Mouse (Mus musculus) ovary, postnatal 36 days (tissue): ENCODE data around the gene Calb2.

Experiments used
- DNase-seq: peaks from one replicate; pipeline ENCODE4 v3.0.0; 2022; ENCODE audit warnings: low spot score, mixed read lengths

Gene Calb2

GRCm38 (mm10) chr8:110168046-110168445 lies at the start of gene Calb2:
Gene Calb2 (minus strand): TSS chr8:110168210.
- peak; percentile 44 for DNase-seq

DNA sequence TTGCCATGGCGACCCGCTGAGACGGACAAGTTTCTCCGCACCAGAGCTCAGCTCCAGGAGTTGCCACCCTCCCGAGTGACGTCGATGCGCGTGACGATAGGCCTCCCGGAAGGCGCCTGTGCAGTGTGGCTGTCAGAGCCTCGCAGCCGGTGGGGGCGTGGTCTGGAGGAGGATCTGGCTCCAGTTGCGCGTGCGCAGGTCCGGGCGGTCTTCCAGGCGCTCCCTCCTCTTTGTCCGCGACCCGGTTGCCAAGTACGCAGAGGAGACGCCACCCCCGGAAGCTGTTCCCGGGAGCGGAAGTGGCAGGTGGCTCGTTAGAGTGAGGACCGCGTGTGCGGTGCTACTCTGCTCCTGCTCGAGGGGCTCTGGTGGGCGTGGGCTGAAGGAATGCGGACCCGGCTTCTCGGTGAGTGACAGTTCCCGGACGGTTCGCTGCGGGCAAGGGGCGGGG lies 49.7 kb upstream of the Calb2 start:
- DNase-seq = peak; percentile 100

- DNase-seq = no peak
Observed at GRCm38 (mm10) chr8:110217198-110217597, 49.2 kb upstream of the Calb2 start.

DNA sequence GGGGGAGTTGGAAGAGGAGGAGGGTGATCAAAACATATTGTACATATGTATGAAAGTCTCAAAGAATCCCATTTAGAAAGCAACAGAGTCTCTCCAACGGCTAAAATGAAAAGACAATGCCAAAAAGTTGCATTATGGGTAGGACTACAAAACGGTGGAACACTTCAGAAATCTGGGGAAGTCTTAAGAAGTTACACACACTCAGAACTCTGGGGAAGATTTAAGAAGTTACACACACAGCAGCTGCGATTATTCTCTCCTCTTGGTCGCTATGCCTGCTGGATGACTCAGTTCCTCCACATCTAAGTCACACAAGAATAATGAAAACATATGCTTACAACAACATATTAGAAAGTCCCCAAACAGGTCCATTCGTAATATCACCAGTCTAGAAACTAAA lies 48.2 kb upstream of the Calb2 start:
- DNase-seq = no peak

DNA sequence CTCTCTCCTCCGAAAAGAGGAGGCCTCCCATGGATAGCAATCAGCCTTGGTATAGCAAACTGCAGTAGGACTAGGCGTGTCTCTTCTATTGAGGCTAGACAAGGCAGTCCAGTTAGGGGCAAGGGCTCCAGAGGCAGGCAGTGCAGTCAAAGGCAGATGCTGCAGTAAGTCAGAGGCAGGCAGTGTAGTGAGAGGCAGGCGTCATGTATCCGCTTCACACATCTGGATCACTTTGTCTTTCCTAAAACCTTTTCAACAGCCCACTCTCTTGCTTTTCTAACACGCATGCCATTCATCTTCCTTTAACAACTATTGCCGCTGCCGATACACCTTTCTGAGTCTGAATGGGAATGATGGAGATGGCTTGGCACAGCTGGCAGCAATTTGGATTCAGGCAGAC lies 47.4 kb upstream of the Calb2 start, which contains the start of gene Cmtr2:
Gene Cmtr2 (plus strand): TSS at position 301 of the 400 bp plus-strand sequence.
- no peak for DNase-seq

- no peak for DNase-seq
Observed at GRCm38 (mm10) chr8:110201806-110202205, 33.8 kb upstream of the Calb2 start.

GRCm38 (mm10) chr8:110196678-110197077 lies 28.7 kb upstream of the Calb2 start:
- peak; percentile 70 for DNase-seq

DNA sequence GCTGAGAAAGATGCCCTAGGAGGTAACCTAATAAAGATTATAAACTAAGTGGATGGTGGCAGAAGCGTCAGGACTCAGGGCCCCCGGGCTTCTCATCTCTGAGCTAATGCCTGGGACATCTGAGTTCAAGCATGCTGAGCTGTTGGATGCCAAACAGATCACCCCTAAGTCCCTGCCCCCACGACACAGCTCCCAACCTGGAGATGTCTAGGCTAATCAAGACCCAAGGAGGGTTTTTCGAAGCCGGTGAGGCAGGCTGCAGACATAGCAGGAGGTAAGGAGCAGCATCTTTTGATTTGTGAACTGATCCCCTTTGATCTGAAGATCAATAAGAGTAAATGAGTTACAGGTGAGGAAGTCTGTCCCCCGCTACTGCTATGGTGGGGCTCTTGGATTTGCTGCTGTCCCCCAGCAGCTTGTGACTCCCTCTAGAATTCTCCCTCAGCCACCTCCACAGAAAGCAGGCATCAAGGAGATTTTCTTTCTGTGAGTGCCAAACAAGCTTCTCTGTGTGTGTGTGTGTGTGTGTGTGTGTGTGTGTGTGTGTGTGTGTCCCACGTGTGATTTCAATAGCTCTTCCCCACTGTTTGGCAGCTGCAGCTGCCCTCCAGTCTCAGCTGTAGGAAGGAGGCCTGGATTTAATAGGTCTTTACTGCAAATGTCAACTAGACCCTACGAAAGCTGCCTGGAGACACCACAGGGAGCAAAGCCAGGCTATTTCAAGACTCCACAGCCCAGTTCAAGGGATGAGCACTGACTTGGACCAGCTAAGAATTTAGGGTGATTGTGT lies 21.1 kb upstream of the Calb2 start:
- no peak for DNase-seq

DNA sequence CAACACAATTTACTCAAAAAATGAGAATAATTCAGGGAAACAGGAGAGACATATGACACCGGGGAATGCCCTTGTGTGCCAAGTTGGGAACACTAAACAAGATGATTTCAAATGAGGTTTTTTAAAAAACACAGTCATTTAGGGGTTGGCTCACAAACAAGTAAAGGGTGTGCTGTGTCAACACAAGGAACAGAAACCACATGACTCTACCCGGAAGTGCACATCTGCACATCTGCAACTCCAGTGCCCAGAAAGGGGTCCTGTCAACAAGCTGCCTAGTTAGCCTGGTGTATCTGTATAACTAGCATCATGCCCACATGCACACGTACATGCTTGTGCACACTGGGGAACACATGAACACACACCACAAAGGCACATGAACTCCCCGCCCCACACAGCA lies 17.5 kb upstream of the Calb2 start:
- DNase-seq = no peak

- DNase-seq = no peak
Observed at GRCm38 (mm10) chr8:110183748-110184147, 15.7 kb upstream of the Calb2 start.

- DNase-seq = no peak
Observed at GRCm38 (mm10) chr8:110182735-110183367, 14.8 kb upstream of the Calb2 start.

- no peak for DNase-seq
Observed at GRCm38 (mm10) chr8:110177359-110178155, 9.5 kb upstream of the Calb2 start.

- no peak for DNase-seq
Observed at GRCm38 (mm10) chr8:110174826-110175225, 6.8 kb upstream of the Calb2 start.

- no peak for DNase-seq
Observed at GRCm38 (mm10) chr8:110172161-110172560, 4.2 kb upstream of the Calb2 start.

GRCm38 (mm10) chr8:110166270-110166669 lies 1.7 kb downstream of the Calb2 start:
- DNase-seq = no peak

DNA sequence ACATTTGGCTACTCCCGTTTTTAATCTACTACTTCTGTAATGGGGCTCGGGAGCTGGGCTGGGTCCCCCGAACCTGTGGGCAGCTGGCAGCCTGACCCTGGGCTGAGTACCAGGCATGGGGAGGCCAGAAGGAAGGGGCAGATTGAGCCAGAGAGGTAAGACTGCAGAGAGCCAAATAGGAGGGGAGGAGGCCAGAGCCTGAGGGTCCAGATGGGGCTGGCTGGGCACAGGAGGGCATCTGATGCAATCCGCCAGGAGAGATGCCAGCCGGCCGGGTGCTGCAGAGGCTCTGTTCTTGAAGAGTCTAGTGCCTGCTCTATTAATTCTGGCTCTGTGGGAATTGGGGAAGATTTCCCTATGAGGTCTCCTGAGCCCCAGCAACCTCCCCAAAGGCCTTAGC lies 6.0 kb downstream of the Calb2 start:
- DNase-seq = no peak

- DNase-seq = no peak
Observed at GRCm38 (mm10) chr8:110152951-110153350, 15.1 kb downstream of the Calb2 start.

DNA sequence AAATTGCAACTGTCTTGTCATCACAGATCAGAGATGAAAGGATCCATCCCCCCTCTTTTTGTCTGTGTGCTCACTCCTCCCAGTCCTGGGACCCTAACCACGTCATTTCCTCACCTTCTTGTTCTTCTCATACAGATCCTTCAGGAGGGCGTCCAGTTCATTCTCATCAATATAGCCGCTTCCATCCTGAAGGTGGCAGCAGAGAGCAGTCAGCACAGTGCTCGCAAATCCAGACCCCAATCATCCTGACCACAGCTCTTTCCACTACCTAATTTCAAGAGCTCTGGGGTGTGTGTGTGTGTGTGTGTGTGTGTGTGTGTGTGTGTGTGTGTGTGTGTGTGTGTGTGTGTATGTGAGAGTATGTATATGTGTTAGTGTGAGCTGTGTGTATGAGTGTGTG lies 22.5 kb downstream of the Calb2 start:
- DNase-seq = peak; percentile 23

- DNase-seq = no peak
Observed at GRCm38 (mm10) chr8:110140770-110141169, 27.2 kb downstream of the Calb2 start.

- DNase-seq = no peak
Observed at GRCm38 (mm10) chr8:110140156-110140555, 27.9 kb downstream of the Calb2 start.

DNA sequence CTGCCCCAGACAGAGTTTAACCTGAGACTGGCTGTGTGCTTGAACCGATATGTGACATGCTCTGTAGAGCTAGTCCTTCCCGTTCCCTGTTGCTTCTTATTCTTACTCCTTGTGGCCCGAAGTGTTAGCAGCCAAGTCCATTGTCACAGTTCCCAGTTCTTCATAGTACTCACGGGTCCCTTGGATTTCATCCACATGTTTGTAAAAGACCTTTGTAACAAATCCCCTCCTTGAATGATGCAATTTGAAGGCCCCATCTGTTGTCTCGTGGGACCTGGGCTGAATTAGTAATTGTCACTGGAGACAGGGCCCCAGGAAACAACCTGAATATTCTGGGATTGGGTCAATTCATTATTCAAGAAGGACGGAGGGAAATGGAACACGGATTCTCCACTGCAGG lies 32.5 kb downstream of the Calb2 start:
- no peak for DNase-seq

- DNase-seq = no peak
Observed at GRCm38 (mm10) chr8:110134236-110134635, 33.8 kb downstream of the Calb2 start.

DNA sequence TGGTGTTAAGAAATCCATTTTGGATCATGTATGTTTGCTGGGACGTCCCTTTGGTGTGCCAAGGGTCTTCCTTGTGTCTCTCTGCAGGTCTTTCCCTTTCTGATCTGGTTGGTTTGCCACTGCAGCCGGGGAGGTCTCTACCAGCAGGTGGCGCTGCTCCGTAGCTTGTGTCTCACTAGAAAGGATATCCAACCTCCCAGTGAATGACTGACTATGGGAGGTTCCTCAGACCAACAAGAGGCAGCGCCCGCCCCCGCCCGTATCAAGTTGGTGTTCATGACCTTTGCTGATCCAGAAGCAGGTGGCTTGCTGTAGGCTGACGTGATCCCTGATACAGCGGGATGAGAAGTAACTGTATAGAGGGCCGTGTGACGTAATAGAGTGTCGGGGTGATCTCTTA lies 37.5 kb downstream of the Calb2 start:
- DNase-seq = peak; percentile 70
